Mouse (Mus musculus): Measurements from ENCODE around the gene Fasn. TPM values are rescaled to one million over a fixed set of nuclear protein-coding genes. Genes with fewer than 3 reads are reported as not detected.
"Not testable (repeated sequence)": the region's sequence is repeated elsewhere in the genome, so short reads cannot be mapped to it uniquely, and the experiment has no call there.

Fasn gene
- total RNA-seq, 4 experiments from 2014 or later = 8.4 to 12.2 (median 9.4) TPM

DNA sequence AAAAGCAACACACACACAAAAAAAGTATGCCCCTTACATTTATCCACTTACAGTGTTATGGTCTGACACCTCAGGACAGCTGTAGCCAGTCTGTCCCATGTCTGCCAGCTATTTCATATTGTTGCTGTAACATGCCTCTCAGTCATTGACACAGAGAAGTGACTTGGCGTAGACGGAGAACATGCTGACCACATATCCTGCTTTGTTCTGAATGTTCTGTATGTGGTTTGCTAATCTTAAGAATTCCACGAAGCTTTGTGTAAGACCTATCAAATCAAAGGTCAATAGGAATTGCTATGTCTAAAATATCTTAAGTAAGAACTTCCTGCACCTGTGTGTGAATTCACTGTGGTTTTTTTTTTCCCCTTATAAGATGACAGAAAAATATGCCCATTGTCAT lies 26.1 kb downstream of the Fasn start:
- no peak for DNase-seq (ENCODE audit: low spot score in 2 of 2)

GRCm38 (mm10) chr11:120796614-120796946 lies 27.8 kb downstream of the Fasn start:
- DNase-seq (ENCODE audit: low spot score in 2 of 2) = no peak

- peak; percentile 90 to 94 for DNase-seq (ENCODE audit: low spot score in 2 of 2)
Measured at GRCm38 (mm10) chr11:120795756-120796613, 28.4 kb downstream of the Fasn start, which contains the start of gene Dus1l. Gene Dus1l, minus strand, starts transcription at chr11:120796403.

DNA sequence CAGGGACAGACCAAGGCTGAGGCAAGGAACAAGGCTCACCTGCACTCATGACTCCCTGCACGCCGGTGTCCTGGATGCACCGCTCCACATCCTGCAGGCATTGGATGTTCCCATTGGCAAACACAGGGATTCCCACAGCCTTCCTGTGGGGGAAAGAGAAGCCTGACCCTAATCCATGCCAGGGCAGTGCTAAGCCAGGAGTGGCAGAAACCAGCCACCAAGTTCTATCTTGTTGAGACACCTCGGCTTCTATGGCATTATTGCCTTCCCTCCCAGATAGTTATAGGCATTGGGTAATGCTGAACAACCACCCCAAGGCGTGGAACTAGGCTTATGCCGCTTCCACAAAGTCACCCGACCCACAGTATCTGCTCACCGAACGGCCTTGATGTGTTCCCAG lies 31.7 kb downstream of the Fasn start:
- DNase-seq (ENCODE audit: low spot score in 2 of 2) = no peak

GRCm38 (mm10) chr11:120789810-120790209 lies 34.5 kb downstream of the Fasn start:
- DNase-seq (ENCODE audit: low spot score in 2 of 2) = no peak

DNA sequence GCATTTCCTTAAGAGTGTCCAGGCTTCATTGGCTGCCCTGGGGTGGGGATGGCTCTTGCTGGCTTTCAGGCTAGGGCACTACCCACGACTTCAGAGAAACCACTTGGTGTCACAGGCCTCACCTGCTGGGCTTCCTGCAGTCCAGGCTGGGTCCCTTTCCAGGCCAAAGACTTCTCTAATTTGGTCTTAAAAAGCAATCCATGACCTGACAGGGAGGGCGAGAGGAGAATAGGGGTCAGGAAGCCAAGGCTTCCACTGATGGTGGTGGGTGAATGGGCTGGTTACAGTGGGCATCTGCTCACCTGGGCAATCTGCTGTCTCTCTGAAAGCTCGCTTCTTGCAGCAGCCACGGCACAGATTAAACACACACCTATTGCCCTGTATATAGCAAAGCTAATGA lies 35.0 kb downstream of the Fasn start:
- DNase-seq (ENCODE audit: low spot score in 2 of 2) = no peak

GRCm38 (mm10) chr11:120788460-120788859 lies 35.9 kb downstream of the Fasn start:
- DNase-seq (ENCODE audit: low spot score in 2 of 2) = not testable (repeated sequence)

DNA sequence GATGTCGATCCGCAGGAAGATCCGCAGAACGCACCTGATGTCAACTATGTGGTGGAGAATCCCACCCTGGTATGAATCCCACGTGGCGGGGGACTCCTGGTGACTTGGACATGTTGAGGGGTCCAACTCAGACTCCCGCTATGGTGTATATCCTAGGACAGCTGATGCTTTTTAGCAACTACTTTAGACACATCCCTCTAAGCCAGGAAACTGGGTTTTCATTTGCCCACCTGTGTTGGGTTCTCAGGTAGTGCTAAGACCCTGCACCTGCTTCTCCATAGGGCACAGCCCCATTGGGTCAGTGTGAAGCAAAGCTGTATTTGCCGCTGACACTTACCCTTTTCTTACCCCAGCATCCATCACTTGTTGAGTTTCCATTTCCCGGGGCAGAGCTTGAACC lies 39.2 kb downstream of the Fasn start:
- DNase-seq (ENCODE audit: low spot score in 2 of 2) = no peak

- peak; percentile 56 to 68 for DNase-seq (ENCODE audit: low spot score in 2 of 2)
Measured at GRCm38 (mm10) chr11:120784064-120784791, 40.1 kb downstream of the Fasn start, which contains the start of the genes Rfng and Gps1. Gene Rfng, minus strand, starts transcription at chr11:120784207. Gene Gps1, plus strand, starts transcription at chr11:120784272.

DNA sequence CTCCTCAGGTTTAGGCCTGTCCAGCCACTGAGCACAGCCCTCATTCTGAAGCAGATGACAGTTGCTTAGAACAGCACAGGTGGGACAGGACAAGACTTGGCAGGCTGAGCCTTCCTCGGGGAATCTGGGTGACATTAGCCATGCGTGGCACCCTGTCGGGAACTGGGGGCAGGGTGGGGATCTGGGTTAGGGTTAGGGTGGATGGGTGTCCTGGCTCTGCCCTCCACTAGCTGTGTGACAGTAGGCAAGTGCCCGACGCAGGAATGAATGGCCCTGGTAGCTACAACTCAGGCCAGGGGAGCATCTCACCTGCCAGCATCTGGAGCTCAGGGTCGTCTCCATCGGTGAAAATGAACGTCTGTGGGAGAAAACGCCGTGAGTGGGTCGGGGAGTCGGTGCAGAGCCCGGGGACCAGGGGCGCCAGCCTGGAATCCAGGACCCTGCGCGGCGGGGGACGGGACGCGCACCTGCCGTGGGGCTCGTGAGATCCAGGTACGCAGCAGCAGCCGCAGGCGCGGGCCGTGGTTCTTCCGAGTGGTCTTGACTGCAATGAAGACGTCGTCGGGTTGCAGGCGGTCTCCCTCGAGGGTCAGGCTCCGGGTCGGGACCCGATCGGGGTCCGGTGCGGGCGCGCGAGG lies 40.8 kb downstream of the Fasn start:
- no peak for DNase-seq (ENCODE audit: low spot score in 2 of 2)

- not testable (repeated sequence) for DNase-seq (ENCODE audit: low spot score in 2 of 2)
Measured at GRCm38 (mm10) chr11:120781361-120781760, 43.0 kb downstream of the Fasn start.

- DNase-seq (ENCODE audit: low spot score in 2 of 2) = no peak
Measured at GRCm38 (mm10) chr11:120779876-120780275, 44.5 kb downstream of the Fasn start.

DNA sequence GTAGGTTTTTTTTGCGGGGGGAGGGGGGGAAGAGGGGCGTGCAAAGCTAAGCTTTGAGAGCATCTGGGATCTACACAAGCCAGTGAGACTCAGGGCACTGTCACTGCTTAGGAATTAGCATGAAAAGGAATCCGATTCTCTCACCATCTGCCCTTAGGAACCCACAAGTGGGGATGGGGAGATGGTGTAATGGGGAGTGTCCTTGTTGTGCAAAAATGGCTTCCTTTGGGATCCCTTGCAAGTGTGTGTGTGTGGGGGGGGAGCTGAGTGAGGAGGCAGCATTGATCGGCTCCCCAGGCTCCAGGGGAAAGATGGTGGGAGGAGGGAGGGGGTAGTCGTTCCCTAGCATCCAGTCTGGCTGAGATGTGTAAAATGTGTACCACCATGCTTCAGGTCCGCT lies 47.2 kb downstream of the Fasn start:
- no peak for DNase-seq (ENCODE audit: low spot score in 2 of 2)

DNA sequence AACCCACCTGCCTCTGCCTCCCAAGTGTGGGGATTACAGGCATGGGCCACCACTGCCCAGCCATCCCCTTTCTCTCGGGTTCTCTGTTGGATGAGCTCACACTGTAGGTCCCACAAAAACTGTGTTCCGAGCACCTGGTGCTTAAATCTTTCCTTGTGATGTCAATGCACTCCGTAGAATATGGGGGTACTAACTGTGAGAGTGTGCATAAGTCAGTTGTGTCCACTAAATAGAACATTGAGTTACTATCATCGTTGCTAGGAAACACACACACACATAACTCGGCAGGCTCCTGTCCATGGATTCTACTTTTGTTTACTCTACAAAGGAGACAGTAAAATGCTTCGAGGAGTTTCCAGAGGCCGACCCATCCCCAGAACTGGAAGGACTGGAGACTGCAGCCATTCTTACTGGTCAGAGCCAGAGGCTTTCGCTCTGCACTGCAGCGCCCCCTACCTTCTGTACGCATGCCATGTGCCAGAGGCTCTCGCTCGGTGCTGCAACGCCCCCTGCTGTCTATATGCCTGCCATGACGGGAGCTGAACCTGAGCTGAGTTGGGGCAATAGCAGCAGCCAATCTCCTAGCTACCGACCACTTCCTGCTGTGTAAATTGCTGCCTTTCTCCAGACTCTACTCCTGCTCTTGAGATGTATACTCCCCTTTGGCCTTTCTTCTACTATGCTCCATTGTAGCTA lies 48.4 kb downstream of the Fasn start:
- peak; percentile 89 to 90 for DNase-seq (ENCODE audit: low spot score in 2 of 2)

DNA sequence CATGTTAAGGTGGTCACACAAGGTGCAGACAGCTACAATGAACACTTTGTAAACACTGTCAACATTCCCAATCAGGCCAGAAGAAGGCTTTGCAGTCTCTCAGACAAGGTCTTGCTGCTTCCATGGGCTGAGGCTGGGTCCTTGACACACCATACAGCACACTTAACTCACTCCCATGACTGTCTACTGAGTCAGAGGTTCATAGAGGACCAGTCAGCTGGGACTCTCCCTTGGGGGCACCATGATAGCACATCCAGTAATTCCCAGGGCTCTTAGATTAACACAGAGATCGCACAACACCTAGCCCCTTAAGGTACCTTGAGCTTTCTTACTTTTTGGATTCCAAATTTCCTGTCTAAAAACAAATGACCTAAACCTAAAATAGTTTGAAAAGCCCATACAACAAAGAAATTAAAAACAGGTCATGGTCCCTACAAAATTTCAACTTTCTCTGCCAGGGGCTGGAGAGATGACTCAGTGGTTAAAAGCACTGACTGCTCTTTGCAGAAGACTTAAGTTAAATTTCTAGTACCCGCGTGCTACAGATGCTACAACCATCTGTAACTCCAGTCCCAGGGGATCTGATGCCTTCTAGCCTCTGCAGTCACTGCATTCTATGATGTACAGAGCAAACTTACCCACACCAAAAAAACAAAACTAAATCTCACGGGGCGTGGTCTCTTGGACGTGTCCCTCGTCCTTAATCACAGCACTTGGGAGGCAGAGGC lies 50.7 kb downstream of the Fasn start:
- no peak for DNase-seq (ENCODE audit: low spot score in 2 of 2)

- DNase-seq (ENCODE audit: low spot score in 2 of 2) = no peak
Measured at GRCm38 (mm10) chr11:120772749-120773148, 51.6 kb downstream of the Fasn start.

GRCm38 (mm10) chr11:120768206-120768605 lies 56.1 kb downstream of the Fasn start:
- DNase-seq (ENCODE audit: low spot score in 2 of 2) = no peak

GRCm38 (mm10) chr11:120767023-120767422 lies 57.3 kb downstream of the Fasn start:
- not testable (repeated sequence) for DNase-seq (ENCODE audit: low spot score in 2 of 2)

- DNase-seq (ENCODE audit: low spot score in 2 of 2) = not testable (repeated sequence)
Measured at GRCm38 (mm10) chr11:120763121-120763999, 61.0 kb downstream of the Fasn start.

- DNase-seq (ENCODE audit: low spot score in 2 of 2) = not testable (repeated sequence)
Measured at GRCm38 (mm10) chr11:120762672-120763041, 61.7 kb downstream of the Fasn start, which contains the start of gene Hmga1b. Gene Hmga1b, plus strand, starts transcription at chr11:120762794.
